Mouse (Mus musculus) embryonic fibroblast, embryonic 13.5 days (primary cell): Measurements from ENCODE around the gene Mrps10.

ENCODE experiments used
- CTCF ChIP-seq: IDR thresholded peaks from 2 replicates; pipeline ENCODE4 v1.5.1; 2011; ENCODE audit warnings: mild to moderate bottlenecking, control low read depth, low read length, moderate library complexity, borderline replicate concordance; ENCODE audit not compliant: insufficient read depth
- POLR2A ChIP-seq: IDR thresholded peaks from 2 replicates; pipeline ENCODE4 v1.6.1; 2011; ENCODE audit warnings: low read depth, mild to moderate bottlenecking, control low read depth, low read length, moderate library complexity

GRCm38 (mm10) chr17:47428831-47429304 lies 60.2 kb downstream of the Mrps10 start:
- TF ChIP-seq CTCF (peak; percentile 61; the same call in 1 of the 2 replicates), POLR2A (no peak)
